Mouse (Mus musculus): ENCODE measurements around the gene Clns1a.
A peak's percentile ranks its signal among the peaks of the same experiment; 100 is the strongest.

Clns1a gene

GRCm38 (mm10) chr7:97696506-97697254 is at the start of gene Clns1a:
Gene Clns1a, plus strand, starts transcription at chr7:97696634.
- peak; percentile 92 for DNase-seq (ENCODE audit: low read depth)

GRCm38 (mm10) chr7:97647656-97648055 is 48.8 kb upstream of the Clns1a start:
- no peak for DNase-seq (ENCODE audit: low read depth)

- DNase-seq (ENCODE audit: low read depth) = no peak
Observed at GRCm38 (mm10) chr7:97650729-97651128, 45.7 kb upstream of the Clns1a start.

GRCm38 (mm10) chr7:97656144-97656543 is 40.3 kb upstream of the Clns1a start:
- DNase-seq (ENCODE audit: low read depth) = no peak

- DNase-seq (ENCODE audit: low read depth) = no peak
Observed at GRCm38 (mm10) chr7:97661634-97662033, 34.8 kb upstream of the Clns1a start.

- peak; percentile 61 for DNase-seq (ENCODE audit: low read depth)
Observed at GRCm38 (mm10) chr7:97679239-97679638, 17.2 kb upstream of the Clns1a start.

- DNase-seq (ENCODE audit: low read depth) = no peak
Observed at GRCm38 (mm10) chr7:97687831-97688230, 8.6 kb upstream of the Clns1a start.

- DNase-seq (ENCODE audit: low read depth) = no peak
Observed at GRCm38 (mm10) chr7:97695441-97695840, 993 bp upstream of the Clns1a start.

GRCm38 (mm10) chr7:97696133-97696505 is 315 bp upstream of the Clns1a start:
- DNase-seq (ENCODE audit: low read depth) = no peak

- DNase-seq (ENCODE audit: low read depth) = no peak
Observed at GRCm38 (mm10) chr7:97700173-97700572, 3.7 kb downstream of the Clns1a start.

- DNase-seq (ENCODE audit: low read depth) = no peak
Observed at GRCm38 (mm10) chr7:97701106-97701505, 4.7 kb downstream of the Clns1a start.

GRCm38 (mm10) chr7:97707123-97707522 is 10.7 kb downstream of the Clns1a start:
- DNase-seq (ENCODE audit: low read depth) = no peak

- DNase-seq (ENCODE audit: low read depth) = peak; percentile 30
Observed at GRCm38 (mm10) chr7:97707809-97708208, 11.4 kb downstream of the Clns1a start.

GRCm38 (mm10) chr7:97709204-97709603 is 12.8 kb downstream of the Clns1a start:
- DNase-seq (ENCODE audit: low read depth) = no peak

GRCm38 (mm10) chr7:97714651-97715050 is 18.2 kb downstream of the Clns1a start:
- no peak for DNase-seq (ENCODE audit: low read depth)

GRCm38 (mm10) chr7:97717326-97717725 is 20.9 kb downstream of the Clns1a start:
- DNase-seq (ENCODE audit: low read depth) = no peak

- DNase-seq (ENCODE audit: low read depth) = no peak
Observed at GRCm38 (mm10) chr7:97719078-97719477, 22.6 kb downstream of the Clns1a start.

GRCm38 (mm10) chr7:97720109-97720508 is 23.7 kb downstream of the Clns1a start:
- DNase-seq (ENCODE audit: low read depth) = no peak

GRCm38 (mm10) chr7:97722278-97722918 is 26.0 kb downstream of the Clns1a start:
- no peak for DNase-seq (ENCODE audit: low read depth)

GRCm38 (mm10) chr7:97723646-97724538 is 27.5 kb downstream of the Clns1a start:
- no peak for DNase-seq (ENCODE audit: low read depth)

GRCm38 (mm10) chr7:97725401-97725800 is 29.0 kb downstream of the Clns1a start:
- no peak for DNase-seq (ENCODE audit: low read depth)

- DNase-seq (ENCODE audit: low read depth) = no peak
Observed at GRCm38 (mm10) chr7:97726080-97726479, 29.6 kb downstream of the Clns1a start.

GRCm38 (mm10) chr7:97726778-97727177 is 30.3 kb downstream of the Clns1a start:
- DNase-seq (ENCODE audit: low read depth) = no peak
